Mouse (Mus musculus) brain, embryonic 14.5 days (tissue): Measurements from ENCODE around the gene Zfp672. TPM values are rescaled to one million over a fixed set of nuclear protein-coding genes. Genes with fewer than 3 reads are reported as not detected.
"Not testable (repeated sequence)": the region's sequence is repeated elsewhere in the genome, so short reads cannot be mapped to it uniquely, and the experiment has no call there.

Source experiments
- DNase-seq: peaks from one replicate; pipeline ENCODE4 v3.0.0-alpha.2; 2011; ENCODE audit warnings: low read depth
- CTCF ChIP-seq: fragments of 200-500 bp; IDR thresholded peaks from 2 replicates; pipeline ENCODE4 v1.5.1; 2012; ENCODE audit warnings: inconsistent platforms, mild to moderate bottlenecking, moderate library complexity, borderline replicate concordance; ENCODE audit not compliant: insufficient read depth, insufficient read length; ENCODE audit errors: extremely low read depth
- POLR2A ChIP-seq: fragments of 200-500 bp; IDR thresholded peaks from 2 replicates; pipeline ENCODE4 v1.6.1; 2012; ENCODE audit warnings: mild to moderate bottlenecking, inconsistent platforms, borderline replicate concordance; ENCODE audit not compliant: poor library complexity, insufficient read depth, insufficient read length, severe bottlenecking; ENCODE audit errors: extremely low read depth
- polyA plus RNA-seq: library from polyadenylated mRNA; depleted of rRNA; stranded (reverse); fragments of >200 nt; gene quantifications from 2 replicates; pipeline ENCODE4 v1.2.3, GENCODE M21; 2012; rRNA removed

The Zfp672 gene
- polyA plus RNA-seq = 41.9 and 47.0 TPM in 2 replicates

DNA sequence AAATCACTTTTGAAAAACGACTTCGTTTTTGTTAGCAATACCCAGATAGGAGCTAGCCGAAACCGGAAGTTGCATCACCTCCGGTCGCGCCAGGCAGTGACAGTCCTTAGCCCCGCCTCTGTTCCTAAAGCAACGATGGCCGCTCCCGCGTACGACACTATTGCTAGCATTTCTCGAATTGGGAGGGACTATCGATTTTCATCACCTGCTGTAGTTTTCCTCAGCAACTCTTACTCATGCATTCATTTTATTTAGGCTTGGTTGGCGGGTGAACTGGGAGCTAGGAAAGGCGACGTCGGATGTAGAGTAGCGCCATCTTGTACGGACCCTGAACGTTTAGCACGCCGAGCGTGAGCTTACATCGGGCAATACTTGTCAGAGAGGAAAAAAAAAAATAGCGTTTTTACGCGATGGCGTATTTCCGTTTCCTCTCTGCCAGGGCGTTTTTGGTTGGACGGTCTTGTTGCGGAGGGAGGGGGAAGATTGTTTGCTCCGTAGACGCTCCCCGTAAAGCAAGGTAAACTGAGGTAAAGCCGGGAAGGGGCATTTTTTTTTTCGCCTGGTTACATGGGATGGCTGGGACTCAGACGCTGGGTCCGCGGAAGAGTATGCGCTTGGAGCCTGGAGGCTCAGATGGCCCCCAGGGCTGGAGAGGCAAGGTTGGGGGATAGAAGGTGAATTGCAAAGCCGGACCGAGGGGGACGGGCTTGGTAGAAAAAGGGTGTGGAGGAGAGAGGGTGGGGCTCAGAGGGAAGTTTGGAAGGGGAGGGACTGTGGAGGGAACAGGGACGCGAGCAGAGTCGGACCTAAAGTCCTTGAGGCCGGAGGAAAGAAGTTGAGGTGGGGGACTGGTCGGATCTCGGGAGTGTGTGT is at the start of gene Zfp672, which contains the start of gene Sh3bp5l:
TSS of gene Zfp672 (minus strand) at position 64 of the 873 bp plus-strand sequence.
TSS of gene Sh3bp5l (plus strand) at position 449 of the 873 bp plus-strand sequence.
- TF ChIP-seq CTCF (no peak), POLR2A (no peak)
- peak; percentile 98 for DNase-seq

DNA sequence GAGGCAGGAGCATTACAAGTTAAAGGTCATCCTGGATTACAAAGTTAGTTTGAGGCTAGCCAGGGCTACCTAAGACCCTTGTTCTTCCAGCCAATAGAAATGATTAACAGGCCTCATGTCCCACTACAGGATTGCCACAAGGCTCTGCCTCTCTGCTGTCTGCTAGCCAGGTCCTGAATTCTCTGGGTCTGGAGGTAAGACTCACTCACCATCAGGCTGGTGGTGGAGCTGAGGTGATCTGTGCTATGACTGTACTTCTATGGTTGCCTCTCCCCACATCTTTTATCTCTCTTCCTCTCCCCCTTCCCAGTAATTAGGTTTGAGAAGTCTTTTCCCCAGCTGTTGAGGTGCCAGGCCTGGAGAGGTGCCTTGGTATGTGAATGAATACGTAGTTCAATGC is 49.4 kb upstream of the Zfp672 start:
- no peak for DNase-seq
- TF ChIP-seq POLR2A (no peak), CTCF (no peak)

DNA sequence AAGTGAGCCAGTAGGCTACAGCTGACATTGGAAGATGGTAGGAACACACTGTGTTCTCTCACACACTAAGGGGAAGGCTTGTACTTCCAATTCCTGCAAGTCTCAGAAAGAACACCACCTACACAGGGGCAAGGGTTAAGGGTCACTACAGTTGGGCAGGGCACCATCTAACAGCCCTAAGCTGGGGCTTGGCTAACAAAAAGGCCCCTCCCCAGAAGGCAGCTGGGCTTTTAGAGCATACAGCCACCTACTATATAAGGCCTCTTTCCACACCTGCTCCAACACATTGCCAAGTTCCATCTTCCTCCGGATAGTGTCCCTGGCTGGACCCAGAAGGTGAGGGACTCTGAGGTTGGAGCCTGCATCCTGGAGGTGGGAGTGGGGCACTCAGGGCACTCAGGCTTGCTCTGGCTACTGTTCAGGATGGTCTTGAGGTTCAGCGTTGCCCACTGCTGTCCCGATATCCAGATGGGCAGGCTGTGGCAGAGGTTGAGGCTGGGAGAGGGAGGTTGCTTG is 48.7 kb upstream of the Zfp672 start, which contains the start of gene Lypd8:
TSS of gene Lypd8 (plus strand) at position 281 of the 516 bp plus-strand sequence.
- DNase-seq = no peak
- no peak for TF ChIP-seq CTCF
- TF ChIP-seq POLR2A = no peak

DNA sequence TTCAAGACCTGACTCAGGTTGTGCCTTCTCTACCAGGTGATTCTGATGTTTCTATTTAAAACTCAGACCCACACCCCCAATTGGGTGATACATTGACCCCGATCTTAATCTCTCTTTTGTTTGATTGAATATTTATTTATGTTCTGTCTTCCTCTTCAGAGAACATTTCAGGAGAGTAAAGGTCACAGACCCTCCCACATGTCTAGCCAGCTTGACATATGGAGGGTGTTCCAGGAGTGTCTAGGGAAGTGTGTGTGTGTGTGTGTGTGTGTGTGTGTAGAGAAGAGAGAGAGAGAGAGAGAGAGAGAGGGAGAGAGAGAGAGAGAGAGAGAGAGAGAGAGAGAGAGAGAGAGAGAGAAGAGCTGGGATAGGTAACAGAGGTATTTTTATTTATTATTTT is 47.5 kb upstream of the Zfp672 start:
- no peak for TF ChIP-seq POLR2A
- no peak for TF ChIP-seq CTCF
- no peak for DNase-seq

DNA sequence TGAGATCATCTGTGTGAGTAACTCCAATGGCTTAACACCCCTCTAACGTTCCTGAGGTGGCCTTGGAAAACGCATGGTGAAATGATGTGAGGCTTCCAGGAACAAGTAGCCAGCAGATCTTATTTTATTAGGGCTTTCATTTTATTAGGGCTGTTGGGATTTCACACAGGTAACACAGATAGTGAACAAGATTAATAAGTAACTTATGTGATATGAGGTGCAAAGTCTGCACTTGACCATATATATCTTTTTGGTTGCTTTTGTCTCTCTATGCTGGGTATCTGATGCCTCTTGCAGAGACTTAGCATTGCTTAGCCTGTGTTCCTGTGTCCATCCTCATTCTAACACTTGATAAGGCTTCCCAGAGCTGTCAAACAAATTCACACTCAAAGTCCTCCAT is 47.1 kb upstream of the Zfp672 start:
- TF ChIP-seq CTCF (no peak), POLR2A (no peak)
- DNase-seq = no peak

GRCm38 (mm10) chr11:58366191-58366590 is 36.1 kb upstream of the Zfp672 start:
- not testable (repeated sequence) for DNase-seq

GRCm38 (mm10) chr11:58364454-58364853 is 34.3 kb upstream of the Zfp672 start:
- TF ChIP-seq CTCF (no peak), POLR2A (no peak)
- DNase-seq = no peak

DNA sequence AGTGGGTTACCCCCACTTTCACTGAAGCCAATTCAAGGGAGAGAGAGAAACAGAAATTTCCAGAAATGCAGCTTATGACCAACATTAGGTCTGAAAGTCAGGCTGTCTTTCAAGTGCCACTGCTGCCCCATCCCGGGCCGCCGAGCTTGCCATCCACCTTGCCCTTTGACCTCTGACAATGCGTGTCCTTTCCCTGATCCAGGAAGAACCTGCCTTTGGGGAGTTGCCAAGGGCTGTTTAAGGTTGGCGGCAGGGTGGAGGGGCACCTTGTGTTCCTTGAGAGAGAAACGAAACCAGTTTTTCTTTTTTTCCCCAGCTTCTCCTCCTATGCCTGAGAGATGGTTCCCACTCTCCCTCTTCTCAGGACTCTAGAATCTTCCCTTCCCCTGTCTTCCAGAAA is 32.4 kb upstream of the Zfp672 start:
- DNase-seq = not testable (repeated sequence)

- DNase-seq = no peak
- TF ChIP-seq POLR2A (no peak), CTCF (no peak)
Observed at GRCm38 (mm10) chr11:58357844-58358534, 27.9 kb upstream of the Zfp672 start.

GRCm38 (mm10) chr11:58357042-58357441 is 26.9 kb upstream of the Zfp672 start:
- no peak for TF ChIP-seq POLR2A
- TF ChIP-seq CTCF = no peak
- no peak for DNase-seq

GRCm38 (mm10) chr11:58354927-58355326 is 24.8 kb upstream of the Zfp672 start:
- TF ChIP-seq POLR2A (no peak), CTCF (no peak)
- no peak for DNase-seq

GRCm38 (mm10) chr11:58354476-58354875 is 24.3 kb upstream of the Zfp672 start:
- TF ChIP-seq POLR2A (no peak), CTCF (no peak)
- DNase-seq = no peak

- no peak for TF ChIP-seq POLR2A
- no peak for TF ChIP-seq CTCF
- DNase-seq = no peak
Observed at GRCm38 (mm10) chr11:58353709-58354108, 23.6 kb upstream of the Zfp672 start.
